Mouse (Mus musculus) cerebral cortex, adult 2 months (tissue): ENCODE measurements around the gene Socs7.

Experiments used
- WGBS: fragments of 180-500 bp; shearing (Covaris S2); methylation state at CpG from one replicate; pipeline ENCODE4 v1.1.7; 2018; 5-methylcytosine and 5-hydroxymethylcytosine counted together

Gene Socs7

GRCm38 (mm10) chr11:97442891-97443675 lies 80.7 kb downstream of the Socs7 start:
- WGBS, result 76% methylated on average over 11 of the region's 11 CpGs

GRCm38 (mm10) chr11:97445596-97445995 lies 83.2 kb downstream of the Socs7 start:
- 70% methylated on average over 6 of the region's 6 CpGs for WGBS

- WGBS, result 70% methylated on average over 4 of the region's 4 CpGs
These were observed 83.7 kb downstream of the Socs7 start for GRCm38 (mm10) chr11:97445999-97446511.

- WGBS, result 76% methylated on average over 7 of the region's 7 CpGs
These were observed 85.6 kb downstream of the Socs7 start for GRCm38 (mm10) chr11:97447979-97448378.
